ENCODE assay signal across 8 mouse cellular contexts in the genomic region with DNA sequence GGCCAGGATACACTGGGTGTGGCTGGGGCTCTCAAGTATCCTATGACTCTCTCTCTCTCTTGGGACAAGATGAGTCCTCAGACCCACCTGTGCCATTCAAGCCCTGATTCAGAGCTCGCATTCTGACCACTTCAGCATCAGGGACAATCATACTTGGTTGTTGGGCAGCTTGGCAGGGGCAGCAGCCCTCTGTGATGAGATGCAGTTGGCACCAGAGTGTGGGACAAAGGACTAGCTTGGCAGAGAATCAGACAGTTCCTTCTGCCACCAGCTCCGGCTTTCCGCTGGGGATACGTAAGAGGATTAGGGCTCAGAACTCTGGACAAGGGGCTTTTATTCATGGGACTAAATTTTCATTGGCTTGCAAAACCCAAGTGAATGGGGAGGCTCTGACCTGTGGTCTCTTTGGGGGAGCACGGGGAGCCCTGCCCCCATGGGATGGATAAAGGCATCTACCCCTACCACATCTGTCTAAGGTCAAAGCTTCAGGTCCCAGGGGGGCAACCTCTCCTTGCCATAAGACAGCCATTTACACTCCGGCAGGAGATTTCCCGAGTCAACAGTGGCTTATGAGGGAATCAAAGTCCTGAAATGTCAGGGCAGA. TPM values are rescaled to one million over a fixed set of nuclear protein-coding genes. Genes with fewer than 3 reads are reported as not detected.
DNase-seq lines count a peak whose midpoint lies in the region; ATAC-seq and TF ChIP-seq lines count a peak whose summit lies in the region.

No protein-coding gene starts in this region.

- H3K4me3 ChIP-seq in heart, embryonic 11.5 days (ENCODE audit: low read depth, low read length), result no peak overlapping the region
- H3K4me3 ChIP-seq in layer of hippocampus, adult 2 months, result no peak overlapping the region
- H3K4me3 ChIP-seq in midbrain, embryonic 14.5 days (replicated peaks; ENCODE audit: low read depth, low read length), result no peak overlapping the region
- no peak overlapping the region for H3K4me3 ChIP-seq in thymus, adult 2 months (ENCODE audit: control insufficient read depth, insufficient read depth, low read length)
- H3K4me3 ChIP-seq in intestine, embryonic 15.5 days (replicated peaks), result no peak overlapping the region
- H3K4me3 ChIP-seq in intestine, embryonic 16.5 days (ENCODE audit: low read length), result no peak overlapping the region

- no peaks in the 10 kb centered on the region for H3K4me1 ChIP-seq in heart, embryonic 11.5 days (ENCODE audit: control insufficient read depth, insufficient read depth, low read length)
- peaks cover 4% of the 10 kb centered on the region; the same call in 1 of the 2 replicates for H3K4me1 ChIP-seq in midbrain, embryonic 14.5 days (ENCODE audit: control insufficient read depth, insufficient read depth, low read length)
- H3K4me1 ChIP-seq in thymus, adult 2 months (replicated peaks; ENCODE audit: control insufficient read depth, insufficient read depth, low read length), result no peaks in the 10 kb centered on the region
- no peaks in the 10 kb centered on the region for H3K4me1 ChIP-seq in intestine, embryonic 15.5 days (replicated peaks)
- no peaks in the 10 kb centered on the region for H3K4me1 ChIP-seq in intestine, embryonic 16.5 days (ENCODE audit: control insufficient read depth, insufficient read depth, low read length)

- 81% methylated on average over 7 of the region's 7 CpGs for WGBS in heart, embryonic 11.5 days (ENCODE audit: insufficient replicate concordance)
- 17% methylated on average over 7 of the region's 7 CpGs for WGBS in midbrain, embryonic 14.5 days
- 96% methylated on average over 7 of the region's 7 CpGs for WGBS in thymus, adult 2 months
- 82% methylated on average over 7 of the region's 7 CpGs for WGBS in intestine, embryonic 15.5 days
- 74% methylated on average over 7 of the region's 7 CpGs for WGBS in intestine, embryonic 16.5 days

- TF ChIP-seq CTCF in layer of hippocampus, adult 2 months (conservative IDR thresholded peaks at IDR 0.05), result no peak
- TF ChIP-seq CTCF in thymus, adult 2 months (IDR thresholded peaks at IDR 0.05; ENCODE audit: borderline replicate concordance, control insufficient read depth, extremely low read depth, insufficient read depth, low read length, poor library complexity), result no peak

- no peaks in the 10 kb centered on the region for H3K27me3 ChIP-seq in heart, embryonic 11.5 days (ENCODE audit: control insufficient read depth, insufficient read depth, low read length)
- no peaks in the 10 kb centered on the region for H3K27me3 ChIP-seq in midbrain, embryonic 14.5 days (ENCODE audit: control insufficient read depth, insufficient read depth, low read length)
- H3K27me3 ChIP-seq in thymus, adult 2 months (ENCODE audit: control insufficient read depth, insufficient read depth, low read length), result no peaks in the 10 kb centered on the region
- no peaks in the 10 kb centered on the region for H3K27me3 ChIP-seq in intestine, embryonic 15.5 days (replicated peaks)
- no peaks in the 10 kb centered on the region for H3K27me3 ChIP-seq in intestine, embryonic 16.5 days (replicated peaks; ENCODE audit: control insufficient read depth, insufficient read depth, low read length)

- ATAC-seq in heart, embryonic 11.5 days (replicated peaks; ENCODE audit: insufficient number of reproducible peaks, low FRiP score, low TSS enrichment), result no peak
- ATAC-seq in midbrain, embryonic 14.5 days (ENCODE audit: low FRiP score, low TSS enrichment), result peak; percentile 78
- ATAC-seq in intestine, embryonic 15.5 days, result no peak
- ATAC-seq in intestine, embryonic 16.5 days, result no peak

- peak; percentile 72 for DNase-seq in heart, adult 11 months
- peak; percentile 87 for DNase-seq in cerebellum, postnatal 10 days
- peak; percentile 41 to 81 for DNase-seq in layer of hippocampus, adult 2 months (ENCODE audit: low spot score in 2 of 2)
- peak; percentile 82 for DNase-seq in midbrain, embryonic 14.5 days
- DNase-seq in thymus, adult 2 months, result no peak

- no peaks in the 10 kb centered on the region for H3K9me3 ChIP-seq in heart, embryonic 11.5 days (replicated peaks; ENCODE audit: control insufficient read depth, low read length)
- H3K9me3 ChIP-seq in midbrain, embryonic 14.5 days (ENCODE audit: control insufficient read depth, low read length), result no peaks in the 10 kb centered on the region
- no peaks in the 10 kb centered on the region for H3K9me3 ChIP-seq in intestine, embryonic 15.5 days
- H3K9me3 ChIP-seq in intestine, embryonic 16.5 days (ENCODE audit: control insufficient read depth, low read length), result no peaks in the 10 kb centered on the region

- H3K36me3 ChIP-seq in heart, embryonic 11.5 days (ENCODE audit: control insufficient read depth, insufficient read depth, low read length), result no peaks in the 10 kb centered on the region
- no peaks in the 10 kb centered on the region for H3K36me3 ChIP-seq in midbrain, embryonic 14.5 days (ENCODE audit: control insufficient read depth, insufficient read depth, low read length)
- no peaks in the 10 kb centered on the region for H3K36me3 ChIP-seq in thymus, adult 2 months (ENCODE audit: control insufficient read depth, insufficient read depth, low read length)
- no peaks in the 10 kb centered on the region for H3K36me3 ChIP-seq in intestine, embryonic 15.5 days
- H3K36me3 ChIP-seq in intestine, embryonic 16.5 days (ENCODE audit: control insufficient read depth, insufficient read depth, low read length), result no peaks in the 10 kb centered on the region

- H3K9ac ChIP-seq in heart, embryonic 11.5 days (ENCODE audit: low read depth, low read length), result no peak overlapping the region
- H3K9ac ChIP-seq in midbrain, embryonic 14.5 days (replicated peaks; ENCODE audit: low read length), result no peak overlapping the region
- no peak overlapping the region for H3K9ac ChIP-seq in intestine, embryonic 15.5 days
- H3K9ac ChIP-seq in intestine, embryonic 16.5 days (ENCODE audit: low read depth, low read length), result no peak overlapping the region

- no peak overlapping the region for H3K27ac ChIP-seq in heart, embryonic 11.5 days (ENCODE audit: low read depth, low read length)
- H3K27ac ChIP-seq in layer of hippocampus, adult 2 months, result peak overlapping the region; percentile 91
- H3K27ac ChIP-seq in midbrain, embryonic 14.5 days (replicated peaks; ENCODE audit: low read depth, low read length), result peak overlapping the region; percentile 79
- no peak overlapping the region for H3K27ac ChIP-seq in thymus, adult 2 months (ENCODE audit: control insufficient read depth, insufficient read depth, low read length)
- H3K27ac ChIP-seq in intestine, embryonic 15.5 days, result no peak overlapping the region
- H3K27ac ChIP-seq in intestine, embryonic 16.5 days (ENCODE audit: low read length), result no peak overlapping the region

- TF ChIP-seq POLR2A in thymus, adult 2 months (IDR thresholded peaks at IDR 0.05; ENCODE audit: control insufficient read depth, extremely low read depth, insufficient read depth, low read length, poor library complexity), result no peak

- no peak overlapping the region for H3K4me2 ChIP-seq in heart, embryonic 11.5 days
- no peak overlapping the region for H3K4me2 ChIP-seq in midbrain, embryonic 14.5 days (ENCODE audit: low read length)
- no peak overlapping the region for H3K4me2 ChIP-seq in intestine, embryonic 15.5 days (replicated peaks)
- no peak overlapping the region for H3K4me2 ChIP-seq in intestine, embryonic 16.5 days (ENCODE audit: low read depth, low read length)

RNA-seq across cellular contexts. Expression of a gene that starts 17.6 kb away (rescaled TPM):
- polyA plus RNA-seq in heart, embryonic 11.5 days (2014; fragmentation: Nextera tagmentation; extraction: Ambion mirVana), result 17.4 and 18.7 TPM in 2 replicates
- 10 to 100 TPM; 14.8 to 14.9 TPM for total RNA-seq in layer of hippocampus, adult 2 months (2021)
- 43.4 and 43.5 TPM in 2 replicates for polyA plus RNA-seq in midbrain, embryonic 14.5 days (2014; fragmentation: Nextera tagmentation; extraction: Ambion mirVana)
- 21.0 and 26.9 TPM in 2 replicates for polyA plus RNA-seq in thymus, adult 2 months (2012; rRNA removed)
- polyA plus RNA-seq in intestine, embryonic 15.5 days (2015; fragmentation: Nextera tagmentation; extraction: Ambion mirVana), result 22.0 and 22.3 TPM in 2 replicates
- polyA plus RNA-seq in intestine, embryonic 16.5 days (2015; fragmentation: Nextera tagmentation; extraction: Ambion mirVana), result 19.9 and 20.5 TPM in 2 replicates

RNA-seq across cellular contexts. Expression of a gene that starts 43.8 kb away (rescaled TPM):
- 0.66 and 1.3 TPM in 2 replicates for polyA plus RNA-seq in heart, embryonic 11.5 days (2014; fragmentation: Nextera tagmentation; extraction: Ambion mirVana)
- total RNA-seq in layer of hippocampus, adult 2 months (2021), result 100 to 1,000 TPM; 277 to 278 TPM
- polyA plus RNA-seq in midbrain, embryonic 14.5 days (2014; fragmentation: Nextera tagmentation; extraction: Ambion mirVana), result 105 and 178 TPM in 2 replicates
- polyA plus RNA-seq in thymus, adult 2 months (2012; rRNA removed), result 0.61 and 0.93 TPM in 2 replicates
- 3.9 and 4.6 TPM in 2 replicates for polyA plus RNA-seq in intestine, embryonic 15.5 days (2015; fragmentation: Nextera tagmentation; extraction: Ambion mirVana)
- 2.4 and 2.7 TPM in 2 replicates for polyA plus RNA-seq in intestine, embryonic 16.5 days (2015; fragmentation: Nextera tagmentation; extraction: Ambion mirVana)

RNA-seq across cellular contexts. Expression of a gene that starts 45.7 kb away (rescaled TPM):
- polyA plus RNA-seq in heart, embryonic 11.5 days (2014; fragmentation: Nextera tagmentation; extraction: Ambion mirVana), result 14.4 and 16.0 TPM in 2 replicates
- total RNA-seq in layer of hippocampus, adult 2 months (2021), result 10 to 100 TPM; 93.4 to 95.0 TPM
- polyA plus RNA-seq in midbrain, embryonic 14.5 days (2014; fragmentation: Nextera tagmentation; extraction: Ambion mirVana), result 50.5 and 52.4 TPM in 2 replicates
- polyA plus RNA-seq in thymus, adult 2 months (2012; rRNA removed), result 67.0 and 87.1 TPM in 2 replicates
- polyA plus RNA-seq in intestine, embryonic 15.5 days (2015; fragmentation: Nextera tagmentation; extraction: Ambion mirVana), result 29.7 and 31.4 TPM in 2 replicates
- 25.2 and 26.8 TPM in 2 replicates for polyA plus RNA-seq in intestine, embryonic 16.5 days (2015; fragmentation: Nextera tagmentation; extraction: Ambion mirVana)

Comparison
In these comparisons a context has a peak if more than half of its experiments do, and no peak if none do; other contexts are left out.
1. H3K27ac ChIP-seq: peak in layer of hippocampus, adult 2 months (single experiment) and midbrain, embryonic 14.5 days (single experiment); none in heart, embryonic 11.5 days (single experiment), thymus, adult 2 months (single experiment), intestine, embryonic 15.5 days (single experiment) and intestine, embryonic 16.5 days (single experiment).
2. RNA of a gene that starts 43.8 kb away (polyA plus RNA-seq): 105 to 178 TPM in midbrain, embryonic 14.5 days; 3.9 to 4.6 TPM in intestine, embryonic 15.5 days, 2.4 to 2.7 TPM in intestine, embryonic 16.5 days, 0.66 to 1.3 TPM in heart, embryonic 11.5 days and 0.61 to 0.93 TPM in thymus, adult 2 months; every median in the first group is over 10 times any median in the second.